Mouse (Mus musculus) small intestine, adult 2 months (tissue): ENCODE results near the gene Ndufa10.

Experiments
- CTCF ChIP-seq: fragments of 200-500 bp; IDR thresholded peaks from 2 replicates; pipeline ENCODE4 v1.5.1; 2012; ENCODE audit warnings: low read depth, mild to moderate bottlenecking, control low read depth, inconsistent platforms, low read length, moderate library complexity, mixed read lengths; ENCODE audit not compliant: insufficient replicate concordance, insufficient read length; ENCODE audit errors: extremely low read depth
- POLR2A ChIP-seq: fragments of 200-500 bp; IDR thresholded peaks from 2 replicates; pipeline ENCODE4 v1.6.1; 2012; ENCODE audit warnings: low read depth, mild to moderate bottlenecking, control low read depth, inconsistent platforms, low read length, moderate library complexity

- TF ChIP-seq CTCF (no peak), POLR2A (no peak)
Measured at GRCm38 (mm10) chr1:92400556-92400955, 73.1 kb downstream of the Ndufa10 start.
